Mouse (Mus musculus) MEL (cell line): ENCODE data around the gene Hoxc5.

ENCODE experiments used
- CHD1 ChIP-seq: IDR thresholded peaks from 2 replicates; pipeline ENCODE4 v1.6.1; 2012; ENCODE audit warnings: low read depth, mild to moderate bottlenecking, inconsistent platforms, low read length, improper control_type of control experiment
- MXI1 ChIP-seq: IDR thresholded peaks from 2 replicates; pipeline ENCODE4 v1.6.1; 2011; ENCODE audit warnings: mild to moderate bottlenecking, low read depth, low read length, improper control_type of control experiment
- POLR2A ChIP-seq, 2 experiments: IDR thresholded peaks; 2 replicates each; pipeline ENCODE4 v1.6.1; 2011 to 2012; ENCODE audit warnings: low read length in 2 of 2, mild to moderate bottlenecking in 2 of 2, control low read depth in 1 of 2, improper control_type of control experiment in 1 of 2, low read depth in 1 of 2, moderate library complexity in 1 of 2; ENCODE audit not compliant: control insufficient read depth in 1 of 2, insufficient read depth in 1 of 2, poor library complexity in 1 of 2
- POLR2AphosphoS5 ChIP-seq: IDR thresholded peaks from 2 replicates; pipeline ENCODE4 v1.6.1; 2012; ENCODE audit warnings: low read depth, borderline replicate concordance, mild to moderate bottlenecking, inconsistent platforms, low read length, moderate library complexity, mixed read lengths
- TCF12 ChIP-seq: IDR thresholded peaks from 2 replicates; pipeline ENCODE4 v1.6.1; 2014; ENCODE audit warnings: low read depth, mild to moderate bottlenecking, inconsistent platforms, low read length, improper control_type of control experiment, moderate library complexity
- USF1 ChIP-seq: IDR thresholded peaks from 2 replicates; pipeline ENCODE4 v1.6.1; 2014; ENCODE audit warnings: low read depth, mild to moderate bottlenecking, inconsistent platforms, low read length, improper control_type of control experiment, moderate library complexity
- ZNF384 ChIP-seq: IDR thresholded peaks from 2 replicates; pipeline ENCODE4 v1.6.1; 2012; ENCODE audit warnings: low read depth, mild to moderate bottlenecking, inconsistent platforms, low read length, improper control_type of control experiment

- TF ChIP-seq POLR2AphosphoS5 (no peak), CHD1 (no peak), USF1 (no peak), POLR2A (IDR thresholded peaks at IDR 0.05; ENCODE audit: control insufficient read depth in 1 of 2, insufficient read depth in 1 of 2, low read depth in 1 of 2, low read length in 2 of 2, poor library complexity in 1 of 2) (no peak), MXI1 (no peak), ZNF384 (no peak), TCF12 (no peak)
Observed at GRCm38 (mm10) chr15:102991782-102992181, 24.5 kb downstream of the Hoxc5 start.
